Mouse (Mus musculus): ENCODE results near the gene Gm9821. TPM values are rescaled to one million over a fixed set of nuclear protein-coding genes. Genes with fewer than 3 reads are reported as not detected.

The Gm9821 gene
- polyA plus RNA-seq, 1 experiment from 2014 or later, result 1.1 TPM

- Histone ChIP-seq H3K4me1 (ENCODE audit: insufficient read depth) (peaks cover 25% of the 10 kb centered on the region), H3K27ac (ENCODE audit: low read depth) (0 out of 2 replicates have a peak overlapping the region, but pooled peaks have one; percentile 84), H3K9ac (no peak overlapping the region), H3K27me3 (ENCODE audit: insufficient read depth, low read length) (no peaks in the 10 kb centered on the region), H3K9me3 (ENCODE audit: low read depth, low read length) (no peaks in the 10 kb centered on the region), H3K4me2 (peak overlapping the region; percentile 56; the same call in 1 of the 2 replicates), H3K4me3 (ENCODE audit: low read depth, low read length) (no peak overlapping the region), H3K36me3 (ENCODE audit: insufficient read depth) (peaks cover 10% of the 10 kb centered on the region; the same call in 1 of the 2 replicates)
- ATAC-seq (ENCODE audit: insufficient read depth) (no peak), DNase-seq (no peak)
- WGBS, result 71% methylated on average over 3 of the region's 3 CpGs
- no peak for TF ChIP-seq CTCF (IDR thresholded peaks at IDR 0.05; ENCODE audit: low read depth)
These were observed 3.3 kb downstream of the Gm9821 start for GRCm38 (mm10) chr2:91948792-91949241.

- Histone ChIP-seq H3K9ac (peak overlapping the region; percentile 47; the same call in 1 of the 2 replicates), H3K4me3 (ENCODE audit: low read depth, low read length) (peak overlapping the region; percentile 24), H3K4me1 (ENCODE audit: insufficient read depth) (peaks cover 31% of the 10 kb centered on the region), H3K36me3 (ENCODE audit: insufficient read depth) (peaks cover 7% of the 10 kb centered on the region; the same call in 1 of the 2 replicates), H3K9me3 (ENCODE audit: low read depth, low read length) (no peaks in the 10 kb centered on the region), H3K27me3 (ENCODE audit: insufficient read depth, low read length) (no peaks in the 10 kb centered on the region), H3K4me2 (peak overlapping the region; percentile 56), H3K27ac (ENCODE audit: low read depth) (peak overlapping the region; percentile 84)
- DNase-seq, result peak; percentile 71
- no peak for TF ChIP-seq CTCF (IDR thresholded peaks at IDR 0.05; ENCODE audit: low read depth)
- ATAC-seq (ENCODE audit: insufficient read depth), result peak; percentile 35
- 60% methylated on average over 17 of the region's 17 CpGs for WGBS
These were observed 4.1 kb downstream of the Gm9821 start for GRCm38 (mm10) chr2:91949411-91950274.

- no peak for TF ChIP-seq CTCF (IDR thresholded peaks at IDR 0.05; ENCODE audit: low read depth)
- 16% methylated on average over 15 of the region's 15 CpGs for WGBS
- Histone ChIP-seq H3K4me3 (ENCODE audit: low read depth, low read length) (peak overlapping the region; percentile 24), H3K9ac (peak overlapping the region; percentile 47; the same call in 1 of the 2 replicates), H3K4me2 (peak overlapping the region; percentile 56), H3K27me3 (ENCODE audit: insufficient read depth, low read length) (no peaks in the 10 kb centered on the region), H3K27ac (ENCODE audit: low read depth) (peak overlapping the region; percentile 84), H3K9me3 (ENCODE audit: low read depth, low read length) (no peaks in the 10 kb centered on the region), H3K4me1 (ENCODE audit: insufficient read depth) (peaks cover 38% of the 10 kb centered on the region), H3K36me3 (ENCODE audit: insufficient read depth) (peaks cover 1% of the 10 kb centered on the region; the same call in 1 of the 2 replicates)
- peak; percentile 68 for ATAC-seq (ENCODE audit: insufficient read depth)
- peak; percentile 67 for DNase-seq
These were observed 5.0 kb downstream of the Gm9821 start for GRCm38 (mm10) chr2:91950275-91951085.

GRCm38 (mm10) chr2:91953825-91954224, 8.3 kb downstream of the Gm9821 start:
- ATAC-seq (ENCODE audit: insufficient read depth) (peak; percentile 36), DNase-seq (peak; percentile 81)
- 21% methylated on average over 5 of the region's 5 CpGs for WGBS
- H3K27me3 ChIP-seq (ENCODE audit: insufficient read depth, low read length), result no peaks in the 10 kb centered on the region
- 0 out of 2 replicates have a peak, but pooled peaks cover 2% of the 10 kb centered on the region for H3K36me3 ChIP-seq (ENCODE audit: insufficient read depth)
- TF ChIP-seq CTCF (IDR thresholded peaks at IDR 0.05; ENCODE audit: low read depth), result peak; percentile 11; the same call in 1 of the 2 replicates
- H3K4me1 ChIP-seq (ENCODE audit: insufficient read depth), result peaks cover 52% of the 10 kb centered on the region
- no peak overlapping the region for H3K4me2 ChIP-seq
- H3K9ac ChIP-seq, result no peak overlapping the region
- peak overlapping the region; percentile 66; the same call in 1 of the 2 replicates for H3K27ac ChIP-seq (ENCODE audit: low read depth)
- H3K9me3 ChIP-seq (ENCODE audit: low read depth, low read length), result no peaks in the 10 kb centered on the region
- H3K4me3 ChIP-seq (ENCODE audit: low read depth, low read length), result no peak overlapping the region

GRCm38 (mm10) chr2:91955121-91955591, 9.7 kb downstream of the Gm9821 start:
- no peaks in the 10 kb centered on the region for H3K9me3 ChIP-seq (ENCODE audit: low read depth, low read length)
- peaks cover 41% of the 10 kb centered on the region for H3K4me1 ChIP-seq (ENCODE audit: insufficient read depth)
- no peak overlapping the region for H3K9ac ChIP-seq
- ATAC-seq (ENCODE audit: insufficient read depth), result no peak
- no peak overlapping the region for H3K4me2 ChIP-seq
- H3K27me3 ChIP-seq (ENCODE audit: insufficient read depth, low read length), result no peaks in the 10 kb centered on the region
- no peak for DNase-seq
- peak overlapping the region; percentile 76 for H3K27ac ChIP-seq (ENCODE audit: low read depth)
- 0 out of 2 replicates have a peak, but pooled peaks cover 8% of the 10 kb centered on the region for H3K36me3 ChIP-seq (ENCODE audit: insufficient read depth)
- WGBS, result 65% methylated on average over 4 of the region's 4 CpGs
- no peak overlapping the region for H3K4me3 ChIP-seq (ENCODE audit: low read depth, low read length)
- TF ChIP-seq CTCF (IDR thresholded peaks at IDR 0.05; ENCODE audit: low read depth), result no peak

GRCm38 (mm10) chr2:91955875-91956274, 10.4 kb downstream of the Gm9821 start:
- DNase-seq (no peak), ATAC-seq (ENCODE audit: insufficient read depth) (no peak)
- Histone ChIP-seq H3K27ac (ENCODE audit: low read depth) (peak overlapping the region; percentile 76), H3K9ac (no peak overlapping the region), H3K27me3 (ENCODE audit: insufficient read depth, low read length) (no peaks in the 10 kb centered on the region), H3K9me3 (ENCODE audit: low read depth, low read length) (no peaks in the 10 kb centered on the region), H3K4me3 (ENCODE audit: low read depth, low read length) (no peak overlapping the region), H3K36me3 (ENCODE audit: insufficient read depth) (0 out of 2 replicates have a peak, but pooled peaks cover 8% of the 10 kb centered on the region), H3K4me1 (ENCODE audit: insufficient read depth) (peaks cover 34% of the 10 kb centered on the region), H3K4me2 (no peak overlapping the region)
- no peak for TF ChIP-seq CTCF (IDR thresholded peaks at IDR 0.05; ENCODE audit: low read depth)
- WGBS, result 81% methylated on average over 6 of the region's 6 CpGs
